Mouse (Mus musculus): Measurements from ENCODE around the gene Ccnd3.

GRCm38 (mm10) chr17:47628851-47629676 is 124.2 kb downstream of the Ccnd3 start:
- no peak for TF ChIP-seq CTCF (conservative IDR thresholded peaks at IDR 0.05; ENCODE audit: low read length)
- TF ChIP-seq POU5F1 (IDR thresholded peaks at IDR 0.05; ENCODE audit: borderline replicate concordance, low read length) = no peak

Data from E14TG2a.4 (cell line).